Mouse (Mus musculus): ENCODE measurements around the gene Ndufaf8.
A peak's percentile ranks its signal among the peaks of the same experiment; 100 is the strongest.

GRCm38 (mm10) chr11:120111033-120111432 lies 12.3 kb downstream of the Ndufaf8 start:
- peak; percentile 91 for TF ChIP-seq CTCF (IDR thresholded peaks at IDR 0.05; ENCODE audit: low read depth, low read length)
- TF ChIP-seq GATA1 (IDR thresholded peaks at IDR 0.05; ENCODE audit: borderline replicate concordance, low read length), result no peak
- TF ChIP-seq TAL1 (conservative IDR thresholded peaks at IDR 0.05; ENCODE audit: low read depth, low read length), result no peak
- TF ChIP-seq GATA2 (IDR thresholded peaks at IDR 0.05; ENCODE audit: borderline replicate concordance, low read depth, low read length), result no peak
- TF ChIP-seq POLR2AphosphoS5 (IDR thresholded peaks at IDR 0.05; ENCODE audit: insufficient replicate concordance, low read depth, low read length), result no peak
